Mouse (Mus musculus) layer of hippocampus, adult 9-11 months (tissue): Measurements from ENCODE around the gene Plekha1.
A peak's percentile ranks its signal among the peaks of the same experiment; 100 is the strongest.

Experiments
- DNase-seq: peaks from one replicate; pipeline ENCODE4 v3.0.0; 2022

Plekha1 gene

GRCm38 (mm10) chr7:130860721-130861142 is 4.8 kb upstream of the Plekha1 start:
- peak; percentile 18 for DNase-seq

GRCm38 (mm10) chr7:130862501-130862900 is 3.1 kb upstream of the Plekha1 start:
- peak; percentile 57 for DNase-seq

- DNase-seq: peak; percentile 29
Measured at GRCm38 (mm10) chr7:130864711-130865110, 845 bp upstream of the Plekha1 start.

GRCm38 (mm10) chr7:130866640-130867039 is 1.1 kb downstream of the Plekha1 start:
- no peak for DNase-seq

- DNase-seq: no peak
Measured at GRCm38 (mm10) chr7:130867256-130867655, 1.7 kb downstream of the Plekha1 start.

DNA sequence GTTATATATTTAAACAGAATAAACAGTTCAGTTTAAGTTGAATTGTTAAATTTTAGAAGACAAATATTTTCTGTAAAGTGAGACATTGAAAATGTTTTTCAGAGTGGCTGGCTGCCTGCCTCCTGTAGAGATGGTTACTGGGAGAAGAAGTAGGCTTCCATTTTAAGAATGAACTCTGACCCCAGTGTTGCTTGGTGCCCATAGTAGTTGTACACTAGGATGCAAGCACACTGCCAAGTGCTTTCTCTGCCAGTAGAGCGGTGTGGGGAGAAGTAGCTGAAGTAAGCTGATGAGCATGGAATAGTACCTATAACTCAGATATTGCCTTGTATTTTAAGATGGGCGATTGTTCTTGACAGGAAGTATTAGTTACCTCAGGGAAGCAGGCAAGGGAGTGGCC is 18.6 kb downstream of the Plekha1 start:
- no peak for DNase-seq

DNA sequence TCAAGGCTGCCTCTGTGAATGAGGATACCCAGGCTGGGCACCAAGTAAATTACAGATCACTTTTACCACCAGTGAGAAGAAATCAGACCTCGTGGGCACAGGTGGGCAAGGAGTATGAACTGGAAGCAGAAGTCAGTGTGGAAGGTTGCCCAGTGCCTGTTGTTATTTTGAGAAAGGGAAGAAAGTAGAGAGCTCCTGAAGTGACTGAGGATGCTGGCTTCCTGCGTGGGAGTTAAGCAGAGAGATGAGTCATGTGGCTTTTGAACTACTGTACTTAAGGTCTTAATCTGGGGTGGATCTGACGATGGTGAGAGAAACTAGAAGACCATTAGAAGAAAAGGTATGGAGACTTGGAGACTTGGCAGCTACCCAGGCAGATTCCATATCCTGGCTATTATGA is 20.7 kb downstream of the Plekha1 start:
- no peak for DNase-seq

DNA sequence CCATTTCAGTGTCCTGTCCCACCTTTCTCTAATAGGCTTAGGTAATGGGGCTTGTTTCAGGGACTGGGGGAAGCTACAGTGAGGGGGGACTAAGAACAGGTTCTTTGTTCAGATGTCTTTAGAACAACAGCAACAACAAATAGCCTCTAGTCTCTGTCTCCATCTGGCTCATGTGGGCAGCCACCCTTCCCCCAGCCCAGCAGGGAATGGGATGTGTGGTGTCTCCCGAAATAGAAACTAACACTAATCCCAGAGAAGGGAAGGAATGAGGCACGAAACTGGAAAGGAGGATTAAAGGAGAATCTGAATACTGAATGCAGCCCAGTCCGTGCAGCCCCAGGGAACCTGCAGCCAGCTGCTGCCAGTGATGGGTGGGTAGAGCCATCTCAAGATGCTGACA is 22.4 kb downstream of the Plekha1 start:
- peak; percentile 69 for DNase-seq

DNA sequence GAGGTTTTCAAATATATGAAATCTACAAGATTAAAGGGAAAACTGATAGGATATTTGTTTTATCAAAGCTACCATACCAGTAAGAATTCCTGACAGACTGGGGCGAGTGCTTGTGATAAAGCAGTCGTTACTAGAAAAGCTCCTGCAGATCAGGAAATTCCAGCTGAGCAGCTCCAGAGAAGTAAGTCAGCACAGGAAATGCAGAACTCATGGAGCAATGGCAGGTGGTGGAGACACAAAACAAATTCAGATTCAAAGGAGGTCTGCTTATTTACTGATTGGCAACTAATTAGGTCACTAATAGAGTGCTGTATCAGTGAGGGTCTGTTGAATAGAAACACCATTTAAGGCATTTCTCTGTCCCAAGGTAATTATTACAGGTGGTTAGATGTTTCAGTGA is 25.3 kb downstream of the Plekha1 start:
- DNase-seq: no peak

- peak; percentile 89 for DNase-seq
Measured at GRCm38 (mm10) chr7:130892973-130893372, 27.4 kb downstream of the Plekha1 start.

DNA sequence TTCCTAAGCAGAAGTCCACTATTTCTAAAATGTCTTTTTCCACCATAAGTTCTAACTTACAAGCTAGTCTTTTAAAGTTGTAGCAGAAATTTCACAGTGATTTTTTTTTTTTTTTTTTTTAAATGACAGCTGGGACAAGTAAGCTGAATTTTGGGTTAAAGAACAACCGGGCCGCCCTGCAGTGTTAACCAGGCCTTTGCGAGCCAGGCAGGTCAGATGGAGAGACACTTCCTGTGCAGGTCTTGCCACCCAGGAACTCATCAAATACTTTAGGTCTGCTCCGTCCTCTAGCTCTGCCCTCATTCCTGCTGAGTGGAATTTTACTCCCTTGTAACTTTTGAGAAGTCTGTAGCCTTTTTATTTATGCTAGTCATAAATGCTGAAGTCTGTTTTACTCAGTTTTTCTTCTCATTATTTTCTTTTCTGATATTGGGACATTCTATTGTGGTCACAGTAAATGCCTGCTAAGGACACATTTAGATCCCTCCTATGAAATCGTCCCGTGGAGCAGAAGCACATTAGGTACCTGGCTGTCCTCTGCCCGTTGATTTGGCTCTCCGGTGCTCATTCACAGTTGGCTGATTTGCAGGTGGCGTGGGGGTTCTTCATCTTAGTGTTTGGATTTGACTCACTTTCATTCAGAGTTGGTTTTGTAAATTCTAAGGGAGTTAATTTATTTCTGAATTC is 29.5 kb downstream of the Plekha1 start:
- DNase-seq: no peak

DNA sequence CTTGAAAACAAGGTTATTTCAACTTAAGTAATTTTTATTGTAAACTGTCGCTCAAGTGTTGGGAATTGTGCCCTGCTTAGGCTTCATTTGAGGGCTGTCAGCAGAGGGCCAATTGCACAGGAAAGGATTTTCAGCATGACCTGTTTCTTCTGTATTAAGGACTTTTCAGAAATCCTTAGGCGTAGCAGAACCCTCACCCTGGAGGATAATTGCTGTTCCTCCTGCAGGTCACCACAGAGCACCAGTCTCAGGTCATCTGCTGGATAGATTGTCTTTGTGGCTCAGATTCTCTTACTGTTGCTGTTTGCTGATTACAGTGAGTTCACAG is 30.0 kb downstream of the Plekha1 start:
- DNase-seq: no peak

GRCm38 (mm10) chr7:130896064-130896463 is 30.5 kb downstream of the Plekha1 start:
- no peak for DNase-seq

- DNase-seq: no peak
Measured at GRCm38 (mm10) chr7:130897201-130897600, 31.6 kb downstream of the Plekha1 start.

DNA sequence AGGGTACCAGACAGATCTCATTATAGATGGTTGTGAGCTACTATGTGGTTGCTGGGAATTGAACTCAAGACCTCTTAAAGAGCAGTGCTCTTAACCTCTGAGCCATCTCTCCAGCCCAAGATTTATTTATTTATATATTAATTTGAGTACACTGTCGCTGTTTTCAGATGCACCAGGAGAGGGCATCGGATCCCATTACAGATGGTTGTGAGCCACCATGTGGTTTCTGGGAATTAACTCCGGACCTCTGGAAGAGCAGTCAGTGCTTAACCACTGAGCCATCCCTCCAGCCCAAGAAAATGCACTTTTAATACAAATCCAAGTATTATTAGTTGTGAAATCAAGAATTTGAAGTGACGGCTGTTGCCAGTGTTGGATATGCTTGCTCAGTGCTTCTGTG is 32.8 kb downstream of the Plekha1 start:
- no peak for DNase-seq

- DNase-seq: no peak
Measured at GRCm38 (mm10) chr7:130900233-130900848, 34.8 kb downstream of the Plekha1 start.

GRCm38 (mm10) chr7:130902929-130903328 is 37.4 kb downstream of the Plekha1 start:
- no peak for DNase-seq

DNA sequence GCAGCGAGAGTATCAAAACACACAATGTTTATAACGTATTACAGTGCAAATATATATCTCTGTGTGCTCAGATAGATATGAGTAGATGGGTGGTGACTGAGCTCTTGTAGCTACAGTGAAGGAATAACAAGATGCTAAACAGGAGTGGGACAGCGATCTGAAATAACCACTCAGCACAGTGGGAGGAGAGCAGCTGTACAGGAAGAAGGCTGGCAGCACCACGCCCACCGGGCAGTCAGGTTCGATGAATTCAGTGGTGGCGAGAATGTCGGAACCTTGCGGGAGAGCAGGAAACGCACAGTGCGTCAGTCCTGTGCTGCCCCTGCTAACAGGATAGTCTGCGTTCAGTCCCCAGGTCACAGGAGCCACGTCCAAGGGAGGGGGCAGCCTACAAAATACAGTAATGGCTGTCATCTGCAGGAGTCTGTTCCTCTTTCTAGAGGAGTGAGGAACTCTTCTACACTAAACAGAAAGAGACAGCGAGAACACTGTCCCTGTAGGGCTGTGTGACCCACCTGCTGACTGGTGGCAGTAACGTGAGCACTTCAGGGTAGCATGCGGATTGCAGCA is 38.0 kb downstream of the Plekha1 start:
- peak; percentile 36 for DNase-seq

- no peak for DNase-seq
Measured at GRCm38 (mm10) chr7:130904571-130905365, 39.2 kb downstream of the Plekha1 start.

DNA sequence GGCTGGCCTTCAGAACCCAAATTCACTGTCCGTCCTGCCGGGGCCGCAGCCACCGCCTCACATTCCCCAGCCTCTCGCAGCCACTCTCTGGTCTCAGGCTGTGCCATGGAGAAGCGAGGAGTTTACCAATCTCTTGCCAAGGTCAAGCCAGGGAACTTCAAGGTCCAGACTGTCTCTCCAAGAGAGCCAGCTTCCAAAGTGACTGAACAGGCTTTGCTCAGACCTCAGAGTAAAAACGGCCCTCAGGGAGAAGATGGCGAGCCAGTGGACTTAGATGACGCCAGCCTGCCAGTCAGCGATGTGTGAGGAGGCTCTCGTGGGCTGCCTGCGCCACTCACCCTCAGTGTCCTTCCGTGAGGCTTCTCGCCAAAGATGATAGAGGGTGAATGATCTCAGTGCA is 45.3 kb downstream of the Plekha1 start:
- DNase-seq: no peak

DNA sequence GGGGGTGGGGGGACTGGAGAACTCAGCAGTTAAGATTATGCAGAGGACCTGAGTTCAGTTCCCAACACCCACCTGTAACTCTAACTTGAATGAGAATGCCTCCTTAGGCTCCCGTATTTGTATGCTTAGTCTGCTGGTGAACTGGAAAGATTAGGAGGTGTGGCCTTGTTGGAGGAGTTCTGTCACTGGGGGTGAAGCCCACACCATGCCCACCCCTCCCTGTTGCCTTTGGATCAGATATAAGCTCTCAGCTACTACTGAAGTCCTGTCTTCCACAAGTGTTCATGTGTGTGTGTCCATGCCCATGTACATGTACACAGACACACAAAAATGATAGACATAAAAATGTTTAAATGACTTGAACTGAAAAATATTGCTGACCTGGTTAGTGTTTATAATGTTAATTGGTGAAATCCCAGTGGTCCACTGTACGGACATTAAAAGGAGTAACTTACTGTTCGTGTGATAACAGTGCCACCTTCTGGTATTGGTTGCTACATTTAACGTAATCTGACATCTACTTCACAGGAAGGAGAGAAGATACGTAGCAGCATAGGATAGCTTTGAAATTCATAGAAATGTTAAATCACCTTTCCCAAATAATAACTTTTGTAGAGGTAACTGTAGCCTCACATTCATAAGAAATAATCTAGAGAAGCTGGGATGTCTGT is 49.3 kb downstream of the Plekha1 start:
- DNase-seq: no peak

GRCm38 (mm10) chr7:130918260-130918659 is 52.7 kb downstream of the Plekha1 start:
- peak; percentile 77 for DNase-seq
